Mouse (Mus musculus) cerebellum, adult 2 months (tissue): ENCODE results near the gene Ssr2.

ENCODE experiments used
- CTCF ChIP-seq: fragments of 200-500 bp; IDR thresholded peaks from 2 replicates; pipeline ENCODE4 v1.5.1; 2011; ENCODE audit warnings: low read depth, mild to moderate bottlenecking, control low read depth, low read length, moderate library complexity, borderline replicate concordance; ENCODE audit not compliant: insufficient read depth
- POLR2A ChIP-seq: fragments of 200-500 bp; IDR thresholded peaks from 2 replicates; pipeline ENCODE4 v1.6.1; 2011; ENCODE audit warnings: low read length, control low read depth, borderline replicate concordance; ENCODE audit not compliant: insufficient read depth

DNA sequence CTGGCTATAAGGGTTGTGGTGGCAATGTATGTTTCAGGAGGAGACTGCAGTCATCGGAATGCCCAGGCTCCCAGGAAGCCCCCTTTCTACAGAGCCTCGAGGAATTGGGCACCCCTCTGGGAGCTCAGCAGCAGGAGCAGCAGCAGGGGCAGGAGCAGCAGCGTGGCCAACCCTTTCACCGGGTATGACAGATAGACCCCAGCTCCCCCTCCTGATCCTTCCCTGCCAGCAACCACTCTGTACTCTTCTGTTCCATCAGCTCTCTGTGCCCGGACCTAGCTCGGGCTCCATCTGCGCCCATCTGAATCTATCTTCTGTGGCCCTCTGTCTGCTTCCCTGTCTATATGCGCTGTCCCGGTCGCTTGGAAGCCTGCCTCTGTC lies 32.1 kb downstream of the Ssr2 start:
- TF ChIP-seq CTCF (no peak), POLR2A (no peak)
